Mouse (Mus musculus) kidney, adult 2 months (tissue): ENCODE measurements at regions not wholly inside any gene's neighbourhood (a gene's known extent, or its start where the extent isn't known, plus 50 kb on each side); places are given as distances from the start of the nearest gene placed in this dataset.

ENCODE experiments used
- DNase-seq: peaks from one replicate; pipeline ENCODE4 v3.0.0; 2021
- H3K27ac ChIP-seq: fragments of 200-500 bp; 2 replicates; pipeline ENCODE4 v1.5.1; 2012; ENCODE audit warnings: low read depth, low read length, control low read depth, inconsistent platforms; ENCODE audit not compliant: insufficient read depth
- H3K27me3 ChIP-seq: fragments of 200-500 bp; replicated peaks from 2 replicates; pipeline ENCODE4 v1.6.1; 2012; ENCODE audit warnings: mild to moderate bottlenecking, moderate library complexity, low read length, inconsistent platforms; ENCODE audit not compliant: control insufficient read depth, insufficient read depth
- H3K36me3 ChIP-seq: fragments of 200-500 bp; 2 replicates; pipeline ENCODE4 v1.6.1; 2012; ENCODE audit warnings: mild to moderate bottlenecking, moderate library complexity, low read length, inconsistent platforms; ENCODE audit not compliant: control insufficient read depth, insufficient read depth
- H3K4me1 ChIP-seq: fragments of 200-500 bp; 2 replicates; pipeline ENCODE4 v1.6.1; 2011; ENCODE audit warnings: low read length; ENCODE audit not compliant: control insufficient read depth, insufficient read depth
- H3K4me3 ChIP-seq: fragments of 200-500 bp; 2 replicates; pipeline ENCODE4 v1.5.1; 2011; ENCODE audit warnings: mild to moderate bottlenecking, low read depth, low read length, control low read depth; ENCODE audit not compliant: insufficient read depth
- CTCF ChIP-seq: fragments of 200-500 bp; conservative IDR thresholded peaks from 2 replicates; pipeline ENCODE4 v1.5.1; 2011; ENCODE audit warnings: low read depth, mild to moderate bottlenecking, control low read depth, low read length, moderate library complexity, mixed read lengths; ENCODE audit not compliant: insufficient read depth, insufficient read length
- POLR2A ChIP-seq: fragments of 200-500 bp; IDR thresholded peaks from one replicate; pipeline ENCODE4 v1.6.1; 2011; ENCODE audit warnings: low read depth, low read length, control low read depth
- WGBS: fragments of 180-500 bp; shearing (Covaris S2); methylation state at CpG from one replicate; pipeline ENCODE4 v1.1.7; 2018; 5-methylcytosine and 5-hydroxymethylcytosine counted together

DNA sequence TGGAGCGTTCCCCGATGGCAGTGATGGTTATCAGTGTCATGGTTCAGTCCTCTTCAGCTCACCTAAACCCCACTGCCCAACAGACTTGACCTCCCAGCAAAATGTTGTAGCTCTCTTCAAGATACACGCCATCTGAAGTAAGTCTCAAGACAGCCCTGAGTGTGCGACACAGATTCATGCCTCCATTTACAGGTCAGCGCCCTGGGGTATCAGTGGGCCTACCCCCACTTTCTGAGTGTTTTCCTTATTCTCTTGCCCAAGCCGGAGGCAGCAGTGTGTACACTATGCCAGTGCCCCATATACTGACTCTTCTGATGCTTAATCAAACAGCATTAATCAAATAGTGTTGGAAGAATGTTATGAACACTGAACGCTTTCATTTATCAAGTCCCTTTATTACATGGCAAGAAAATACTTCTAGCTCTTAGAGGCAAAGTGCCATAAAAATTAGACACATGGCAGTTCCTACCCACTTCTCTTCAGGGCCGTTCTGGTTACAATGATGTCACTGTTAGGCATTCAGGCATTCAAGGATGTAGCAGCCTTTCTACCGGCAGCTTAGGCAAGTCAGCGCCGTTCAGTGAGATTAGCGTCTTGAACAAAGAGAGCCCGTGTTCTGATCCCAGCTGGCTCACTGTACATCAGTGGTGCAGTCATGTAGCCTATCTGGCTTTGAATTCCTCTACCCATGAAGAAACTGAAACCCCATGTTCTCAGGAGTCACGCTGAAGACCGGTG is 109.6 kb upstream of the Arhgap5 start:
- H3K4me1 ChIP-seq: peaks cover 6% of the 10 kb centered on the region
- no peak overlapping the region for H3K4me3 ChIP-seq
- no peaks in the 10 kb centered on the region for H3K27me3 ChIP-seq
- H3K36me3 ChIP-seq: no peaks in the 10 kb centered on the region
- 86% methylated on average over 15 of the region's 15 CpGs for WGBS
- DNase-seq: no peak
- no peak for TF ChIP-seq CTCF
- TF ChIP-seq POLR2A: no peak
- no peak overlapping the region for H3K27ac ChIP-seq

DNA sequence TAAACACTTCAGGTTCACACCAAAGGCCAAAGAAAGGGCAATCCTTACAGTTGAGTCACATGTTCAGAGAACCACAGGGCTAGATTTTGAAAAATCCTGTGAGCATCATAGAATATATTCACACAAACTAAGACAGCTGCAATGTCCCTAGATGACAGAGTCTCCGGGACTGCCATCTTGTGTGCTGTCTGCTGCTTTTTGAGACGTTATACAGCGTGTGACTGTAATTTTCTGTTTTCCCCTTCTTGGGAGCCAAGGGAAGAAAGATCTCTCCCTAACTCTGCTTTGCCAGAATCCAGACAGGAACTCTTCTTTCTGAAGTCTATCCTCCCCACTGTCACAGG is 109.1 kb upstream of the Arhgap5 start:
- 98% methylated on average over 3 of the region's 3 CpGs for WGBS
- Histone ChIP-seq H3K4me3 (no peak overlapping the region), H3K27me3 (no peaks in the 10 kb centered on the region), H3K36me3 (no peaks in the 10 kb centered on the region), H3K4me1 (peaks cover 6% of the 10 kb centered on the region), H3K27ac (no peak overlapping the region)
- no peak for TF ChIP-seq CTCF
- TF ChIP-seq POLR2A: no peak
- DNase-seq: no peak

DNA sequence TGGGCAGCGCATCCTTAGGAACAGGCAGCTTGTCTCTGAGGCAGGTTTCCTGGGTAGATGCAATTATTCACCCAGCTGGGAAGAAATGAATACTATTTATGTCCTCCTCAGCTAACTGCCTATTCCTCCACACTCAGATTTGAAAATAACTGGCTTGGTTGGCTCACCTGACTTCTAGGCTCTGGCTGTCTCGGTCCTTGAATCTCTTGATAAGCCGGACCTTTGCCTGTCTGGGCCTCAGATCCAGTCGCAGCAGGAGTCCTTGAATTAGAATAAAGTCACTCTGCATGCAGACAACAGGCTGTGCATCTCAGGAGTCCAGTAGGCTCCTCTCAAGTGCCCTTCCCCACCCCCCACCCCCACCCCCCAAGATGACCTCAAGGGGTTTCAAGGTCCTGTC is 108.7 kb upstream of the Arhgap5 start:
- Histone ChIP-seq H3K36me3 (no peaks in the 10 kb centered on the region), H3K27ac (no peak overlapping the region), H3K4me1 (peaks cover 6% of the 10 kb centered on the region), H3K27me3 (no peaks in the 10 kb centered on the region), H3K4me3 (no peak overlapping the region)
- no peak for TF ChIP-seq CTCF
- TF ChIP-seq POLR2A: no peak
- WGBS: 91% methylated on average over 4 of the region's 4 CpGs
- no peak for DNase-seq

DNA sequence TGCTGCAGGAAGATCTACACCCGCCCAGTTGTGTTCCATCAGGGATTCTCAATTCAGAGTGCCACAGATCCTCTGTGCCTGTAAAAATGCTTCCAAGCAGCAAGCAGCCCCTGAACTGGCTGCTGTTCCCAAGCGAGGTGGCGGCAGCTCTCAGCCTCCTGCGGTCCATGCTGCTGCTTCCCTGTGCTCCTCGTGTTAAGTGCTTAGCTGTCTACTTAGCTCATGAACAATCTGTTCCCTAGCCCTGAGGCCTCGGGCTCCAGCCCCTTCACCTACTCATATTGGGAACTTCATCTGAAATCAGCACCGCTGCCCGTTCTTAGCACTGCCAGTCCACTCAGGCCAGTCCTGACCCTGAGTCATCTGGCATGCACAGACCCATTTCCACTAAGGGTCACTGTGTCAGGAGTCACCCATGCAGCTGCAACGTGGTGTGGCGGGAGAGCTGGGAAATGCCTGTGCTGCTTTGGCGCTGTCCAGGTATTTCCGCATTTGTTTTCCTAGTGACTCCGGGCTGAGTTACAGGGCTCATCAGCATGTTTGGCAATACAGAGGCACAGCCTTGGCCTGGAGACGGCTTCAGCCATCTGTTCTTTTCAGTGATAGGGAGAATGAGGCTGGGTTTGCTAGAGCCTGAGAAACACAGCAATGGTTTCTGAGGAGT is 107.5 kb upstream of the Arhgap5 start:
- DNase-seq: peak; percentile 56
- Histone ChIP-seq H3K27me3 (no peaks in the 10 kb centered on the region), H3K27ac (no peak overlapping the region), H3K4me1 (peaks cover 6% of the 10 kb centered on the region), H3K4me3 (no peak overlapping the region), H3K36me3 (no peaks in the 10 kb centered on the region)
- 51% methylated on average over 14 of the region's 14 CpGs for WGBS
- TF ChIP-seq POLR2A (no peak), CTCF (no peak)

DNA sequence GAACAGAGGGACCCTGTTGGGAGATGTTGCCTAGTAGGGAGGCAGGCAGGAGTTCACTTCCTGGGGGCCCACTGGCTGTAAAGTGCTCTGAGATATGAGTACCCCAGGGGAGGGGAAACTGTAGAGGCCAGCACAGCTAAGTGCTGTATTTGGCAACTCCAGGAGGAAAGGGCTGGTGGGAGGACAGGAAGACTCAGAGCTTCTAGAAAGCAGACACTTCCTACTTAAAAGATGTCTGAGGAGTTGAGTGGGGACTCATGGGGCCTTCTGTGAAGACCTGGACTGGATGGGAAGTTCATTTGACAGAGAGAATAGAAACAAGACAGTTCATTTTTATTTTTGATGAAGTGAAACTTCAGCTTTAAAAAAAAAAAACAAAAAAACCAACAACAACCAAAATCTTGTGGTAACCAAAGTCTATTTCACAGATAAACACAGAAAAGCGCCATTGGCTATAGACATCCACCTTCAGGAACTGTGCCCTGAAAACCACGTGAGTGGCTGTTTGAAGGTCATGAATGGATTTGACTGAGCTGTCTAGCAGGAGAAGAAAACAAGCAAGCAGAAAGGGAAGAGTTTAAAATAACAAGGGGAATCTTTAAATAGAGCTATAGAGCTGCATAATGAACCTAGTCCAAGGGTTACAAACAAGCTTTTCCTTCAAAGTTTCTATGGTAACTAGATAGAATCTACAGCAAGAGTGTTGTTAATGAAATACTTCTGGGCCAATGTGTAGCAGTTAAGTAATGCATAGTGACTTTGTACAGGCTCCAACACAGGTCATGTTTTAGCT is 105.9 kb upstream of the Arhgap5 start:
- H3K27me3 ChIP-seq: no peaks in the 10 kb centered on the region
- peaks cover 6% of the 10 kb centered on the region for H3K4me1 ChIP-seq
- DNase-seq: peak; percentile 69
- peak overlapping the region; percentile 33; the same call in 1 of the 2 replicates for H3K27ac ChIP-seq
- H3K4me3 ChIP-seq: no peak overlapping the region
- 38% methylated on average over 2 of the region's 2 CpGs for WGBS
- no peak for TF ChIP-seq POLR2A
- TF ChIP-seq CTCF: no peak
- H3K36me3 ChIP-seq: no peaks in the 10 kb centered on the region

DNA sequence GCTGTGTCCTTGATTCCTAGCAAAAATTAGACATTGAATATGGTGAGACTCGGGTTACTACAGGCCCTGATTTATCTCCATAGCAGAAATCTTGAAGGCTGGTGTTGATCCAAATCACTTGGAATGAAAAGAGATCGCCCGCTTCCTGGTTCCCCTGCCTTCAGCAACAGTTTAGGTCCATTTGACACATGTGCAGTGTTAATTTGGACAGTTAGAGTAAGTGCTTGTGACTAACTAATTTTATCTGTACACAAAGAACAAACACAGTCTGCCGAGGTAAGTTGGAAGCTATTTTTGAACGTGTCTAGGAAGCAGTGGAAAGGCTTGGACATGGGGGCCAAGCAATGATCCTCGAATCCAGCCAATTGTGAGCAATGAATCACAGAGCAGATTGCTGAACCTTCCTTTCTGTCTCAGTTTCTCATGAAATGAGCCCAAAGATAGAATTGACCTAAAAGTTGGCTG is 105.2 kb upstream of the Arhgap5 start:
- DNase-seq: no peak
- H3K27me3 ChIP-seq: no peaks in the 10 kb centered on the region
- no peaks in the 10 kb centered on the region for H3K36me3 ChIP-seq
- peaks cover 6% of the 10 kb centered on the region for H3K4me1 ChIP-seq
- peak overlapping the region; percentile 33; the same call in 1 of the 2 replicates for H3K27ac ChIP-seq
- no peak overlapping the region for H3K4me3 ChIP-seq
- 43% methylated on average over 6 of the region's 6 CpGs for WGBS
- TF ChIP-seq POLR2A (no peak), CTCF (no peak)

DNA sequence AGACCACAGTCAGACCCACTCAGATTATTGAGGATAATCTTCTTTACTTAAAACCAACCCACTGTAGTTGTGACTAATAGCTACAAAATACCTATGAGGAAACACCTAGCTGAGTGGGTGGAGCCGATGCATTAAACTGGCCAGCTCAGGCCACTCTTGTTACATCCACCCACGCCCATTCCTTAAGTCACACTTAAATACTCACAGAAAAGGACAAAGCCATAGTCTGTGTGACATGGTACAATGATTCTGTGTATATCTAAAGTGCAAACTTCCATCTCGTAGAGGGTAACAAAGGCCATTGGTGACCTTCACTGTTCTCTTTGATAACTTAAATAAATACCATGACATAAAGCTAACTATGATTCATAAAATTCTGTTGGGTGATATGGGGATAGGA is 103.7 kb upstream of the Arhgap5 start:
- Histone ChIP-seq H3K4me3 (no peak overlapping the region), H3K27ac (no peak overlapping the region), H3K4me1 (peaks cover 6% of the 10 kb centered on the region), H3K36me3 (no peaks in the 10 kb centered on the region), H3K27me3 (no peaks in the 10 kb centered on the region)
- TF ChIP-seq POLR2A (no peak), CTCF (no peak)
- WGBS: 86% methylated on average over 3 of the region's 3 CpGs
- DNase-seq: no peak
